Mouse (Mus musculus) ES-Bruce4 (cell line): ENCODE data around the gene Ttll7.

Experiments
- CTCF ChIP-seq: IDR thresholded peaks from one replicate; pipeline ENCODE4 v1.8.1; 2011; ENCODE audit warnings: low read depth, low read length
- EP300 ChIP-seq: IDR thresholded peaks from 2 replicates; pipeline ENCODE4 v1.6.1; 2011; ENCODE audit warnings: low read depth, low read length; ENCODE audit not compliant: insufficient read depth

GRCm38 (mm10) chr3:146842766-146843165 lies 9.4 kb upstream of the Ttll7 start:
- TF ChIP-seq EP300 = no peak
- TF ChIP-seq CTCF = no peak
